Mouse (Mus musculus) heart, postnatal 10 days (tissue): Measurements from ENCODE around the gene Fcgr2b. TPM values are rescaled to one million over a fixed set of nuclear protein-coding genes. Genes with fewer than 3 reads are reported as not detected.

Experiments
- DNase-seq, 2 experiments: peaks; one replicate each; pipeline ENCODE4 v3.0.0; 2021
- intact Hi-C: fragments of 180-260 bp; cut with DNase I; formaldehyde crosslinking; loops from one replicate; pipeline ENCODE4 v1.15.1; 2025
- total RNA-seq, 2 experiments: library from RNA; stranded (reverse); gene quantifications; 2 replicates each; pipeline ENCODE4 v1.2.3; 2021

Fcgr2b gene
- 1 to 10 TPM; 3.1 to 3.9 TPM for total RNA-seq

- intact Hi-C loops = no loop called here
- DNase-seq = no peak
Observed at GRCm38 (mm10) chr1:170976447-170976846, at the start of gene Fcgr2b. Gene Fcgr2b, minus strand, starts transcription at chr1:170976547.

- no peak for DNase-seq
- intact Hi-C loops = no loop called here
Observed at GRCm38 (mm10) chr1:171019311-171019950, 43.1 kb upstream of the Fcgr2b start.

- no peak for DNase-seq
- intact Hi-C loops = no loop called here
Observed at GRCm38 (mm10) chr1:171018737-171019136, 42.4 kb upstream of the Fcgr2b start, which contains the start of gene Fcgr4. Gene Fcgr4, plus strand, starts transcription at chr1:171018920.

GRCm38 (mm10) chr1:171017468-171018158 is 41.3 kb upstream of the Fcgr2b start:
- intact Hi-C loops = no loop called here
- DNase-seq = no peak

- intact Hi-C loops = no loop called here
Observed at GRCm38 (mm10) chr1:171016676-171017356, 40.5 kb upstream of the Fcgr2b start.

GRCm38 (mm10) chr1:171011733-171012132 is 35.4 kb upstream of the Fcgr2b start:
- intact Hi-C loops = no loop called here
- no peak for DNase-seq

More at GRCm38 (mm10) chr1:171016676-171017356, 40.5 kb upstream of the Fcgr2b start:
- no peak for DNase-seq

GRCm38 (mm10) chr1:171006905-171007304 is 30.6 kb upstream of the Fcgr2b start:
- intact Hi-C loops = no loop called here
- no peak for DNase-seq

GRCm38 (mm10) chr1:171006335-171006734 is 30.0 kb upstream of the Fcgr2b start:
- intact Hi-C loops = no loop called here
- no peak for DNase-seq

GRCm38 (mm10) chr1:171005586-171005985 is 29.2 kb upstream of the Fcgr2b start:
- intact Hi-C loops = no loop called here
- DNase-seq = no peak

- intact Hi-C loops = no loop called here
- no peak for DNase-seq
Observed at GRCm38 (mm10) chr1:171005081-171005480, 28.7 kb upstream of the Fcgr2b start.

- intact Hi-C loops = loop anchor here (10.0 kb wide), 1 partner anchor 365 kb away; no protein-coding TSS in a partner anchor
- no peak for DNase-seq
Observed at GRCm38 (mm10) chr1:170999811-171000210, 23.5 kb upstream of the Fcgr2b start.

GRCm38 (mm10) chr1:170997756-170998655 is 21.7 kb upstream of the Fcgr2b start:
- peak; percentile 62 to 69 for DNase-seq
- intact Hi-C loops = loop anchor here (10.0 kb wide), 1 partner anchor 363 kb away; no protein-coding TSS in a partner anchor

- intact Hi-C loops = loop anchor here (1.0 to 10.0 kb wide), 2 partner anchors 95 to 362 kb away; no protein-coding TSS in a partner anchor
- peak; percentile 71 to 82 for DNase-seq
Observed at GRCm38 (mm10) chr1:170996753-170997152, 20.4 kb upstream of the Fcgr2b start.

- intact Hi-C loops = loop anchor here (1.0 to 10.0 kb wide), 2 partner anchors 95 to 361 kb away; no protein-coding TSS in a partner anchor
Observed at GRCm38 (mm10) chr1:170996034-170996433, 19.7 kb upstream of the Fcgr2b start.

GRCm38 (mm10) chr1:170992550-170992949 is 16.2 kb upstream of the Fcgr2b start:
- intact Hi-C loops = loop anchor here (1.0 to 10.0 kb wide), 2 partner anchors 91 to 358 kb away; no protein-coding TSS in a partner anchor
- DNase-seq = peak; percentile 46 to 66

More at GRCm38 (mm10) chr1:170996034-170996433, 19.7 kb upstream of the Fcgr2b start:
- no peak for DNase-seq

- DNase-seq = no peak
- intact Hi-C loops = loop anchor here (10.0 kb wide), 1 partner anchor 355 kb away; no protein-coding TSS in a partner anchor
Observed at GRCm38 (mm10) chr1:170989656-170990055, 13.3 kb upstream of the Fcgr2b start.

- no peak for DNase-seq
- intact Hi-C loops = no loop called here
Observed at GRCm38 (mm10) chr1:170985861-170986260, 9.5 kb upstream of the Fcgr2b start.

GRCm38 (mm10) chr1:170985092-170985491 is 8.7 kb upstream of the Fcgr2b start:
- intact Hi-C loops = no loop called here

GRCm38 (mm10) chr1:170983066-170983465 is 6.7 kb upstream of the Fcgr2b start:
- intact Hi-C loops = no loop called here
- DNase-seq = no peak

More at GRCm38 (mm10) chr1:170985092-170985491, 8.7 kb upstream of the Fcgr2b start:
- DNase-seq = no peak

- intact Hi-C loops = no loop called here
- no peak for DNase-seq
Observed at GRCm38 (mm10) chr1:170982301-170982700, 6.0 kb upstream of the Fcgr2b start.
